Mouse (Mus musculus): ENCODE measurements at regions not wholly inside any gene's neighbourhood (a gene's known extent, or its start where the extent isn't known, plus 50 kb on each side); places are given as distances from the start of the nearest gene placed in this dataset.

GRCm38 (mm10) chr12:8099114-8099513 is 108.8 kb upstream of the Ldah start:
- ATAC-seq (ENCODE audit: low FRiP score), result no peak
- no peaks in the 10 kb centered on the region for H3K27me3 ChIP-seq
- no peak overlapping the region for H3K27ac ChIP-seq
- 85% methylated on average over 2 of the region's 2 CpGs for WGBS
- H3K4me3 ChIP-seq, result no peak overlapping the region
- no peaks in the 10 kb centered on the region for H3K9me3 ChIP-seq (replicated peaks)
- H3K4me1 ChIP-seq, result peaks cover 5% of the 10 kb centered on the region; the same call in 1 of the 2 replicates
- no peaks in the 10 kb centered on the region for H3K36me3 ChIP-seq
- H3K4me2 ChIP-seq (replicated peaks), result no peak overlapping the region
- no peak overlapping the region for H3K9ac ChIP-seq

DNA sequence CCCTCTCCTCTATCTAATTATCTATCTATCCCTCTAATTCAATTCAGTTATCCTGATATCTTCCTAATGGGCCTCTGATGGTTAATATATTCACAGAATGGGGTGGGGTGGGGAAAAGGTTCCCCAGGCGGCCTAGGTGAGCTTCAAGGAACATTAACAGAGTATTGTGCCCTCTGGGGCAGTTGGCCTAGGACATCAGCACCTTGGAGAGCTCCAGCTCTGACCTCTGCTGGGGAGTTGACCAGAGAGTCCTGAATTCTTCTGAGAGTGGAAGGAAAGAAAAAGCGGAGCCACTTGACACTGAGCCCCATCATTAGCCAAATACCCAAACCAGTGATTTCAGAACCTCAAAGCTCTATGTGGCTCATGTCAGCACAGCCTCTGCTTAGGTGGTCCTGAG is 108.1 kb upstream of the Ldah start:
- no peaks in the 10 kb centered on the region for H3K9me3 ChIP-seq (replicated peaks)
- no peak overlapping the region for H3K27ac ChIP-seq
- no peak overlapping the region for H3K9ac ChIP-seq
- H3K4me2 ChIP-seq (replicated peaks), result no peak overlapping the region
- 38% methylated on average over 2 of the region's 2 CpGs for WGBS
- no peak for ATAC-seq (ENCODE audit: low FRiP score)
- peaks cover 5% of the 10 kb centered on the region; the same call in 1 of the 2 replicates for H3K4me1 ChIP-seq
- H3K36me3 ChIP-seq, result no peaks in the 10 kb centered on the region
- no peak overlapping the region for H3K4me3 ChIP-seq
- H3K27me3 ChIP-seq, result no peaks in the 10 kb centered on the region

DNA sequence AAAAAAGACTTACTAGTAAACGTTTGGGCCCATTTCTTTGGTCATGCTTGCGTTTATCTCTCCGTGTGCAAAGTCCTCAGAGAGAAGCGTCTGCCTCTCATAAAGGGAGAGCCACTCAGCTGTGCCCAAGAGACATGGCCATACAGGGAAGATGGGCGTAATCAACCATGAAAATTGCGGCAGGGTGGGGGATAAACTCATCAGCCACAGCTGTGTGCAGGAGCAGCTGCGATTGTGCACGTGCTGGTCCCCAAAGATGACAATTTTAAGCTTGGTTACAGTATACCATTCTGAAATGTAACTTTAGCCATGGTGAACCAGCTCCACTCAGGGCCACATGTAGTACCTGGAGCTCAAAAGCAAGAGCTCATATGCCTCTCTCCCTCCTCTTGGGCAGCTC is 106.1 kb upstream of the Ldah start:
- Histone ChIP-seq H3K4me1 (peaks cover 7% of the 10 kb centered on the region; the same call in 1 of the 2 replicates), H3K36me3 (no peaks in the 10 kb centered on the region), H3K4me2 (replicated peaks) (no peak overlapping the region), H3K27me3 (no peaks in the 10 kb centered on the region), H3K4me3 (no peak overlapping the region), H3K27ac (no peak overlapping the region), H3K9ac (no peak overlapping the region), H3K9me3 (replicated peaks) (no peaks in the 10 kb centered on the region)
- ATAC-seq (ENCODE audit: low FRiP score), result peak; percentile 82
- 66% methylated on average over 8 of the region's 8 CpGs for WGBS

- Histone ChIP-seq H3K4me3 (no peak overlapping the region), H3K27me3 (no peaks in the 10 kb centered on the region), H3K27ac (no peak overlapping the region), H3K9me3 (replicated peaks) (no peaks in the 10 kb centered on the region), H3K4me2 (replicated peaks) (no peak overlapping the region), H3K4me1 (peaks cover 18% of the 10 kb centered on the region), H3K36me3 (no peaks in the 10 kb centered on the region), H3K9ac (no peak overlapping the region)
- WGBS, result 84% methylated on average over 9 of the region's 9 CpGs
- ATAC-seq (ENCODE audit: low FRiP score), result no peak
Measured at GRCm38 (mm10) chr12:8103259-8103658, 104.6 kb upstream of the Ldah start.

- 47% methylated on average over 4 of the region's 4 CpGs for WGBS
- Histone ChIP-seq H3K36me3 (no peaks in the 10 kb centered on the region), H3K4me2 (replicated peaks) (no peak overlapping the region), H3K4me1 (peaks cover 16% of the 10 kb centered on the region), H3K9me3 (replicated peaks) (no peaks in the 10 kb centered on the region), H3K27me3 (no peaks in the 10 kb centered on the region), H3K27ac (peak overlapping the region; percentile 46; the same call in 1 of the 2 replicates), H3K4me3 (no peak overlapping the region), H3K9ac (no peak overlapping the region)
- peak; percentile 85 for ATAC-seq (ENCODE audit: low FRiP score)
Measured at GRCm38 (mm10) chr12:8107137-8107536, 100.8 kb upstream of the Ldah start.

- Histone ChIP-seq H3K4me3 (no peak overlapping the region), H3K4me2 (replicated peaks) (no peak overlapping the region), H3K4me1 (peaks cover 13% of the 10 kb centered on the region; the same call in 1 of the 2 replicates), H3K27ac (no peak overlapping the region), H3K36me3 (no peaks in the 10 kb centered on the region), H3K9me3 (replicated peaks) (no peaks in the 10 kb centered on the region), H3K9ac (no peak overlapping the region), H3K27me3 (no peaks in the 10 kb centered on the region)
- 74% methylated on average over 5 of the region's 5 CpGs for WGBS
- ATAC-seq (ENCODE audit: low FRiP score), result no peak
Measured at GRCm38 (mm10) chr12:8109203-8109770, 98.6 kb upstream of the Ldah start.

DNA sequence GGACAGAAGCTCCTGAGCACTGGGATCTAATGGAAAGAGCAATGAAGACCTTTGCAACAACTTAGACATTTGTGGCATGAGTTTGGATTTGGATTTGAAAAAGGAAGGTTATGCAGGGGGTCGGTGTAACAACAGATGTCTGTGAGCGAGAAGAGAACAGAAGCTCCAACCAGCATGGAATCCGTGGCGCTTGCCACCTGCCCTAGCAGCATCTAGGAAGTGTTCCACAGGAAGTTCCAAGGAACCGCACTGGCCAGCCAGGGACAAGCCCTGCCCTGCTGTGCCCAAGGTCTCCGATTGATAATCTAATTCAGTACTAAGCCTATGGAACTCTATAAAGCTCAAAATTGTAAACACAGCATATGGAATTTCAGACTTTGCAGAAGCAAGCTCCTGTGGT is 98.0 kb upstream of the Ldah start:
- Histone ChIP-seq H3K27me3 (no peaks in the 10 kb centered on the region), H3K36me3 (no peaks in the 10 kb centered on the region), H3K9me3 (replicated peaks) (no peaks in the 10 kb centered on the region), H3K27ac (no peak overlapping the region), H3K9ac (no peak overlapping the region), H3K4me3 (no peak overlapping the region), H3K4me1 (peaks cover 13% of the 10 kb centered on the region; the same call in 1 of the 2 replicates), H3K4me2 (replicated peaks) (no peak overlapping the region)
- ATAC-seq (ENCODE audit: low FRiP score), result no peak
- whole genome bisulfite sequencing, result 85% methylated on average over 6 of the region's 6 CpGs

DNA sequence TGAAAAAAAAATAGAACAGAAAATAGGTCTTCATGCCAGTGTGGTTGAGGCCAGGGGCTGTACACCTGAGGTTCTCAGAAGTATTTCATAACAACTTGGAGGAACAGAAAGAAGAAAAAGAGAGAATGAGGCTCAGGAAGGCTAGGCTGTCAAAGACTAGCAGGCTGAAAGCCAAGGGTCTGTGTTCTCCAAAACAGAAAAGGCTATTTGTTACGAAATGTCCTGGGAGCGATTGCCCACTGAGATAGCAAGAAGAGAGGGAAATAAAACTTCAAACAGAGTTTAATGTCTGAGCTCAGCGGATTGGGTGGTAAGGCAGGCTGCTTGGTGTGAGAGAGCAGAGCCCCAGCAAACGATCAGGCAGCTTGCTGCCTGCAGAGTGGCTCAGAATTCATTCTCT is 97.6 kb upstream of the Ldah start:
- Histone ChIP-seq H3K36me3 (no peaks in the 10 kb centered on the region), H3K4me1 (peaks cover 13% of the 10 kb centered on the region; the same call in 1 of the 2 replicates), H3K4me2 (replicated peaks) (no peak overlapping the region), H3K9me3 (replicated peaks) (no peaks in the 10 kb centered on the region), H3K4me3 (no peak overlapping the region), H3K27me3 (no peaks in the 10 kb centered on the region), H3K27ac (no peak overlapping the region), H3K9ac (no peak overlapping the region)
- WGBS, result 68% methylated on average over 4 of the region's 4 CpGs
- ATAC-seq (ENCODE audit: low FRiP score), result no peak

- Histone ChIP-seq H3K27me3 (no peaks in the 10 kb centered on the region), H3K4me1 (peaks cover 13% of the 10 kb centered on the region; the same call in 1 of the 2 replicates), H3K4me2 (replicated peaks) (no peak overlapping the region), H3K27ac (no peak overlapping the region), H3K36me3 (no peaks in the 10 kb centered on the region), H3K9ac (no peak overlapping the region), H3K9me3 (replicated peaks) (no peaks in the 10 kb centered on the region), H3K4me3 (no peak overlapping the region)
- ATAC-seq (ENCODE audit: low FRiP score), result no peak
- WGBS, result 67% methylated on average over 4 of the region's 4 CpGs
Measured at GRCm38 (mm10) chr12:8111484-8111883, 96.4 kb upstream of the Ldah start.

DNA sequence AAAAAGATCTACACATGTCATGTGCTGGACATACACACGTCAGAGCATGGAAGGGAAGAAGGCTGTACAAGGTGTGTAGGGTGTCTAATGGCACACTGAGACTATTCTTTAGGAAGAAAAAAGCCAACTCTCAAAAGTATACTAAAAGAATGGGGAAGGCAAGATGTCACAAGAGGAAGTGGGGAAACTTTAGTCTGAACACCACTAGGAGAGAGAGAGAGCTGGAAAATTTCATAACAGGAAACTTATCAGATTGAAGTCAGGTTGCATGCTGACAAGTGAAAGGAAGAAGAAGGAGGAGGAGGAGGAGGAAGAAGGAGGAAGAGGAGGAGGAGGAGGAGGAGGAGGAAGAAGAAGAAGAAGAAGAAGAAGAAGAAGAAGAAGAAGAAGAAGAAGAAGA is 52.3 kb upstream of the Ldah start:
- no peaks in the 10 kb centered on the region for H3K27me3 ChIP-seq
- ATAC-seq (ENCODE audit: low FRiP score), result no peak
- H3K4me3 ChIP-seq, result no peak overlapping the region
- H3K9ac ChIP-seq, result no peak overlapping the region
- no peaks in the 10 kb centered on the region for H3K4me1 ChIP-seq
- no peak overlapping the region for H3K27ac ChIP-seq
- no peaks in the 10 kb centered on the region for H3K36me3 ChIP-seq
- H3K9me3 ChIP-seq (replicated peaks), result no peaks in the 10 kb centered on the region
- H3K4me2 ChIP-seq (replicated peaks), result no peak overlapping the region
- 85% methylated on average over 1 of the region's 1 CpGs for WGBS
